Mouse (Mus musculus) splenic B cell, adult 2 months (primary cell): ENCODE data around the gene Acsl3.

Source experiments
- DNase-seq: peaks from one replicate; pipeline ENCODE4 v3.0.0-alpha.2; 2011; ENCODE audit warnings: low read depth, low spot score
- H3K27me3 ChIP-seq: 2 replicates; pipeline ENCODE4 v1.6.1; 2012; ENCODE audit warnings: mild to moderate bottlenecking, low read length, moderate library complexity, mixed read lengths; ENCODE audit not compliant: control insufficient read depth, poor library complexity, insufficient read depth, severe bottlenecking
- H3K36me3 ChIP-seq: 2 replicates; pipeline ENCODE4 v1.6.1; 2012; ENCODE audit warnings: mild to moderate bottlenecking, low read length, moderate library complexity, mixed read lengths; ENCODE audit not compliant: control insufficient read depth, poor library complexity, insufficient read depth, severe bottlenecking

The Acsl3 gene

GRCm38 (mm10) chr1:78742198-78742597, 84.6 kb downstream of the Acsl3 start:
- H3K36me3 ChIP-seq = no peaks in the 10 kb centered on the region
- no peak for DNase-seq
- no peaks in the 10 kb centered on the region for H3K27me3 ChIP-seq

- Histone ChIP-seq H3K36me3 (no peaks in the 10 kb centered on the region), H3K27me3 (no peaks in the 10 kb centered on the region)
- no peak for DNase-seq
These were observed 85.7 kb downstream of the Acsl3 start for GRCm38 (mm10) chr1:78743318-78743717.

GRCm38 (mm10) chr1:78745230-78745777, 87.7 kb downstream of the Acsl3 start:
- Histone ChIP-seq H3K27me3 (no peaks in the 10 kb centered on the region), H3K36me3 (no peaks in the 10 kb centered on the region)
- no peak for DNase-seq
